Mouse (Mus musculus): ENCODE results near the gene Tcf7l1.
"Not testable (repeated sequence)": the region's sequence is repeated elsewhere in the genome, so short reads cannot be mapped to it uniquely, and the experiment has no call there.

Gene Tcf7l1

DNA sequence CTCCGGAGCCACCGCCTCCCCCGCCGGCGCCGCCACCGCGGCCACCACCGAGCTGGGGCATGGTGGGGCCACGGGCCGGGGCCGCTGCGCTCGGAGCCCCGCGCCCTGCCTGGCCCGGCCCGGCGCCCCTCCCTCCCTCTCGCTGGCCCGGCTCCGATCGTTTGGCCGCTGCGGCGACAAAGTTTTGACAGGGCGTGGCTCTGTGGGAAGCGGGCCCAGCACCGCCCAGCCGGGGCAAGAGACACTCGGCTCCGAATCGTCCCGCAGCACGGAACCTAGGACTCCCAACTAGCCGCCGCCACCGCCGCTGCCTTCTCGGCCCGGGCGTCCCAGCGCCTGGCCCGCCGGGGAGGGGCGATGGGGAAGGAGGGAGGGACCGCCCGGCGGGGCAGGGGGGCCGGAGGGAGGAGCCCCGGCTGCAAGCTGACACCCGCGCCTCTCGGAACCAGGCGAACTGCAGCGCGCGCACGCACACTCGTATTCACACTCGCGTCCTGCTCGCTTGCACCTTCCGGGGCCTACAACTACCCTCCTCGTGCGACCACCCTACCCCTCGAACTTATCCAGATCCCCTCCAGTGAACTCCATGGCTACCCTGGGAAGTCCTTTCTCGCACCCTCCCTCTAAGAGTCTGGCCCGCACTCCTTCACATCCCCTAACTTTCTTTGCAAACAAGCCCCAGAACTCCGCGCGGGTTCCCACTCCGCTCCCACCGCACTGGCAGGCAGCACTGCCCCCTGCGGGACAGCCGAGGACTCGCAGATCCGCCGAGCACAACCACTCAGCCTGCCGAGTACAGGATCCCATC is at the start of gene Tcf7l1:
TSS of gene Tcf7l1 (minus strand) at position 363 of the 808 bp plus-strand sequence.
- DNase-seq (ENCODE audit: low read depth, low spot score) = peak; percentile 46

GRCm38 (mm10) chr6:72837756-72838155 is 48.7 kb upstream of the Tcf7l1 start:
- DNase-seq (ENCODE audit: low read depth, low spot score) = no peak

DNA sequence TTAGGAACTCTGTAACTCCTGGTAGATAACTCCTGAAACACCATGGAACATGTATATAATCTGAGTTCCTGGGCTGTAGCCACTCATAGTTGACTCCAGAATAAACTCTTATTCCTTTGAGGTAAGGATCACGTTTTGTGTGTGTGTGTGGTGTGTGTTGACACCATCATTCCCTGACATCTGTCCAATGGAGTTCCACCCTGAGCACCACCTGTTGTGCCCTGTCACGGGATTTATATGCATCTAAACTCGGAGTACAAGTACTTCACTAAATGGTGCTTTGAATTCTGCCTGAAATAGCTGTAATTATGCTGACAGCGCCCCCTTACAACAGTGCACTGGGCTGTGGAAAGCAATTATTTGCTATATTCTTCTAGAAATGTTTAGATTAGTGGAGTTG is 45.5 kb upstream of the Tcf7l1 start:
- DNase-seq (ENCODE audit: low read depth, low spot score) = no peak

GRCm38 (mm10) chr6:72831858-72832257 is 42.8 kb upstream of the Tcf7l1 start:
- DNase-seq (ENCODE audit: low read depth, low spot score) = no peak

DNA sequence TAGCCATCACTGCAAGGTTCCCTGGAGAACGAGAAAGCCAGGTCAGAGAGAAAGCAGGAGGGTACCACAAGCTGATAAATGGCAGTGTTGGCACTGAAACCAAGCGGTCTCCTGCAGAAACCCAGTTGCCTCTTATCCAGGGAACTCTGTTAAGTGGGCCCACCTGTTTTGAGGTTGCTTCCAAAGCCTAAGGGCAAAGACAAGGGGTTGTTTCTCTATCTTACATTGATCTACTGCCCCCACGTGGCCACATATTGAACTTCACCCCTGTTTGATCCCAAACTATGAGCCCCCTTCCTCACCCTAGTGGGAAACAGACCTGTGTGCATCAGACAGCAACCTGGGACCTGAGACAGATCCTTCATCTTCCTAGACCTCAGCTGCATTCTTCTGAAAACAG is 42.2 kb upstream of the Tcf7l1 start:
- no peak for DNase-seq (ENCODE audit: low read depth, low spot score)

- no peak for DNase-seq (ENCODE audit: low read depth, low spot score)
Measured at GRCm38 (mm10) chr6:72828857-72829256, 39.8 kb upstream of the Tcf7l1 start.

DNA sequence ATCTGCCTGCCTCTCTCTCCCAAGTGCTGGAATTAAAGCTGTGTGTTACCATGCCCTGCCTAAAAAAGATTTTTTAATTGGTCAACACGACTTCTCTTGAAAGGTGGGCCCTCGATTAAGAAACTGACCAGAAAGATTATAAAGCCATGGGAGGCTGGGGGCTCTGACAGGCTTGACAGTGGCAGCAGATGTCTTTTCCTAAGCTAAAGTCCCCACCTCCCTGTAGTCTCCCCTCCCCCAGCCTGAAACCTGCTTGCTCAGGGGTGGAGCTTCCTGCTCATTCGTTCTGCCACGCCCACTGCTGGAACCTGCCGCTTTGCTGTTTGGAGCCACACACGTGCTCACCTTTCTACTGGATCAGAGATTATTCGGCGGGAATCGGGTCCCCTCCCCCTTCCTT is 39.0 kb upstream of the Tcf7l1 start:
- not testable (repeated sequence) for DNase-seq (ENCODE audit: low read depth, low spot score)

DNA sequence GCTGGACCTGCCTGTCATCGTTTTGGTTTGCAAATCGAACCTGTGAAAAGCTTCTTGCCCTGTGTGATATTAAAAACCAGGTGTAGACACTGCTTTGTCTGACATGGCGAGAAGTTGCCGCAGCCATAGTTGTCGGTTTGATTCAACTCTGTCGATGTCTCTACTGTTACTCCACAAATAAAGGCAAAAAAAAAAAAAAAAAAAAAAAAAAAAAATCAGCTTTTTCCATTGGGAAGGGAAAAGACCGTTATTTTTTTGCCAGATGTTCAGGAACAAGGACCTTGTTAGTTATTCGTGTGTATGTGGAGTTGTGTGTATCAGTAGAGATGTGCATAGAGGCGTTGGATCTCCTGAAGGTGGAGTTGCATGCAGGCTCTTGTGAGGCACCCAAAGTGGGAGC is 36.7 kb upstream of the Tcf7l1 start:
- DNase-seq (ENCODE audit: low read depth, low spot score) = no peak

- no peak for DNase-seq (ENCODE audit: low read depth, low spot score)
Measured at GRCm38 (mm10) chr6:72824971-72825737, 36.1 kb upstream of the Tcf7l1 start.

DNA sequence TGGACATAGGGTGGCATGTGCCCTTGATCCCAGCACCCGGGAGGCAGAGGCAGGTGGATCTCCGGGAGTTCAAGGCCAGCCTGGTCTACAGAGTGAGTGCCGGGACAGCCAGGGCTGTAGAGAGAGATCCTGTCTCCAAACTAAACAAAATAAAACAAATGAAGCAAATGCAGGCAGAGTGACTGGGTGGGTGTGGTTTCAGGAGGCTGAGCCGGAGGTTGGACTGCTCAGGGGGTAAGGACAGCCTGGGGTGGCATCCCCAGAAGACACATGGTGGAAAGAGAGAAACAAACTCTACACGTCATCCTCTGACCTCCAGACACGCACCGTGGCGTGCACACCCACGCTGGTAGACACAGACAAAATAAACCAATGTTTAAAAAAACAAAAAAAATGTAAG is 24.4 kb upstream of the Tcf7l1 start:
- no peak for DNase-seq (ENCODE audit: low read depth, low spot score)

- DNase-seq (ENCODE audit: low read depth, low spot score) = no peak
Measured at GRCm38 (mm10) chr6:72810248-72810647, 21.2 kb upstream of the Tcf7l1 start.

DNA sequence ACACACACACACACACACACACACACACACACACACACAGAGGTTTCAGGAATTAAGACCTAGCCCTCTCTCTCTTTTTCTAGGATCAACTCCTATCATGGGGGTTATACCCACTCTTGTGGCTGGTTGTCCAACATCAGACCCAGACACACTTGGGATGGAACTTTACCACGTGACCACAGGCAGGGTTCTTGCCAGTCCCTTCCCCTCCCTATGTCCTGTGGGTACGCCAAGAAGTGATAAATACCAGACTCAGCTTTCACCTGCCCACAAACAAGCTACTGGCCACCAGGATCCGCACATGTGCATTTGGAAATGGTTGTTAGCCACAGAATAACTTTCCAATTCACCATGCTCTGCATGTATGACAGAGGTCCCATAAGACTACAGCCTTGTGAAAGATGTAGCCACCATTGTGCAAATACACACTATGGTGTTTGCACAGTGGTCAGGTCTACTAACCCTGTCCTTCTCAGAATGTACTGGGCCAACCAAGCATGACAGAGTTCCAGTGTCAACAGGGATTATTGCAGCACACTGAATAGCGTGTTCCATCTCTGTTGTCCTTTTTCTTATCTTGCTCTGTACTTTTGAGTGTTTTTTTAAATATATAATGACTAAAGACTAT is 20.6 kb upstream of the Tcf7l1 start:
- DNase-seq (ENCODE audit: low read depth, low spot score) = no peak

- DNase-seq (ENCODE audit: low read depth, low spot score) = no peak
Measured at GRCm38 (mm10) chr6:72808342-72808741, 19.3 kb upstream of the Tcf7l1 start.

DNA sequence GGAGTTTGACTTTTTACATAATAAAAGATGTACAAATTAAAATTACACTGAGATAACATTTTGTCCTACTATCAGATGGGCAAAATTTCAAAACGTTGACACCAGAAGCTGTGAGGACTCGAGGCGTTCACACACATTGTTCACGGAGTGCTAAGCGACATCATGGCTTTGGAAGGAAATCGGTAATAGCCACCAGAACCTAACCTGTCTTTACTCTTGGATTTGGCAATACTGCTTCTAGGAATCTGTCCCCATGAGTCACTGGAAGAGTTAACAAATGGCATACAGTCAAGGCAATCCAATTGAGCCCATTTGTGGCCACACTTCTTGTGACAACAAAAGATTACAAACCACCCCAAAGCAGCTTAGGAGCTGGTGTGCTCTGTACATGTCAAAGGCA is 14.6 kb upstream of the Tcf7l1 start:
- no peak for DNase-seq (ENCODE audit: low read depth, low spot score)

DNA sequence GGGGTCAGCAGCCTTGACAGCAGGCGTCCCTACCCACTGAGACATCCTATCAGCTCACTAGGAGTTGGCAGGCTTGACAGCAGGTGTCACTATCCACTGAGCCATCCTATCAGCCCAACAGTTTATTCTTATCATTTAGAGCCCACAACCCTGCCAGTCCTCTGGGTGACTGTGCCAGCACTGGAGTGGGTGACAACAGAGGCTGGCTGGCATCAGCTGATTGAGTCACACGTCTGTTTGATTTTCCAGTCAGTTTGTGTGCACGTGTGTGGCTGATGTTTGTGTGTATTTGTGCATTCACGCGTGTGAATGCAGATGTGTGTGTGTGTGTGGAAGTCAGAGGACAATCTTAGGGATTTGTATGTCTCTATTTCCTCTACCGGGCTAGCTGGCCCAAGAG is 13.1 kb upstream of the Tcf7l1 start:
- DNase-seq (ENCODE audit: low read depth, low spot score) = no peak

- DNase-seq (ENCODE audit: low read depth, low spot score) = no peak
Measured at GRCm38 (mm10) chr6:72800641-72801040, 11.6 kb upstream of the Tcf7l1 start.

- no peak for DNase-seq (ENCODE audit: low read depth, low spot score)
Measured at GRCm38 (mm10) chr6:72797763-72798162, 8.7 kb upstream of the Tcf7l1 start.

- no peak for DNase-seq (ENCODE audit: low read depth, low spot score)
Measured at GRCm38 (mm10) chr6:72795444-72795843, 6.4 kb upstream of the Tcf7l1 start.

GRCm38 (mm10) chr6:72794870-72795269 is 5.8 kb upstream of the Tcf7l1 start:
- no peak for DNase-seq (ENCODE audit: low read depth, low spot score)

- DNase-seq (ENCODE audit: low read depth, low spot score) = no peak
Measured at GRCm38 (mm10) chr6:72792641-72793040, 3.6 kb upstream of the Tcf7l1 start.

GRCm38 (mm10) chr6:72787948-72788891 is 834 bp downstream of the Tcf7l1 start:
- DNase-seq (ENCODE audit: low read depth, low spot score) = no peak

All from brain, embryonic 18.5 days (tissue).